Comparison of ENCODE assay signal across 18 mouse cellular contexts in the genomic region with DNA sequence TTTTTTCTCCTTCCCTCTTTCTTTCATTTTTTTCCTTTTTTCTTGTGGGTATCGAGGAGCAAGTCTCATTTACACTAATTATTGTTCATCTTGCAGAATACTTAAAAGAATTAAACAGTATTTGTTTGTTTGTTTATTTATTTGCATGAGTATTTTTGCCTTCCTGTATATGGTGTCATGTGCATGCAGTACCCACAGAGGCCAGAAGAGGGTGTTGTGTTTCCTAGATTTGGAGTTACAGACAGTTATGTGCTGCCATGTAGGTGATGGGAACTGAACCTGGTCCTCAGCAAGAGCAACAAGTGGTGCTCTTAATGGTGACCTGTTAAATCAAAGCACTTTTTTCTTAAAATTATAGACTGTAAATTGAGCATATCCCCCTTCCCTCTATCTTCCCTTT. TPM values are rescaled to one million over a fixed set of nuclear protein-coding genes. Genes with fewer than 3 reads are reported as not detected.
DNase-seq lines count a peak whose midpoint lies in the region; ATAC-seq and TF ChIP-seq lines count a peak whose summit lies in the region.
"Had no signal": no experiment of that assay in that cellular context is flagged by ENCODE, and none has a peak within 500 bp of the region (broad histone marks: within the 10 kb centered on the region; RNA-seq: fewer than 3 reads in every experiment).

No protein-coding gene starts in this region.

- no peak for TF ChIP-seq EP300 in lung, postnatal 0 days (IDR thresholded peaks at IDR 0.05)
- TF ChIP-seq EP300 in liver, postnatal 0 days (IDR thresholded peaks at IDR 0.05; ENCODE audit: low read depth): no peak

- no peak overlapping the region for H3K27ac ChIP-seq in forebrain, postnatal 0 days (ENCODE audit: low read depth, low read length)
- no peak overlapping the region for H3K27ac ChIP-seq in forebrain, embryonic 16.5 days (ENCODE audit: low read length)
- H3K27ac ChIP-seq in lung, postnatal 0 days (ENCODE audit: low read length): no peak overlapping the region
- H3K27ac ChIP-seq in liver, postnatal 0 days (ENCODE audit: low read depth): no peak overlapping the region

- TF ChIP-seq CTCF in forebrain, postnatal 0 days (IDR thresholded peaks at IDR 0.05; ENCODE audit: low read depth): peak; percentile 57
- TF ChIP-seq CTCF in lung, postnatal 0 days (IDR thresholded peaks at IDR 0.05): peak; percentile 46
- peak; percentile 54 for TF ChIP-seq CTCF in liver, postnatal 0 days (IDR thresholded peaks at IDR 0.05; ENCODE audit: low read depth)

- H3K36me3 ChIP-seq in forebrain, postnatal 0 days (ENCODE audit: insufficient read depth): peaks cover 13% of the 10 kb centered on the region
- H3K36me3 ChIP-seq in forebrain, embryonic 16.5 days (ENCODE audit: control insufficient read depth, insufficient read depth): no peaks in the 10 kb centered on the region; the same call in 1 of the 2 replicates
- peaks cover 4% of the 10 kb centered on the region; the same call in 1 of the 2 replicates for H3K36me3 ChIP-seq in lung, postnatal 0 days (ENCODE audit: insufficient read depth, low read length)
- H3K36me3 ChIP-seq in liver, postnatal 0 days (replicated peaks; ENCODE audit: insufficient read depth, low read length): peaks cover 13% of the 10 kb centered on the region; the same call in 1 of the 2 replicates

- no peak for DNase-seq in forebrain, postnatal 0 days
- no peak for DNase-seq in lung, postnatal 0 days (ENCODE audit: low spot score)
- DNase-seq in lung, postnatal 10 days: no peak
- peak; percentile 70 for DNase-seq in ES-CJ7 (ENCODE audit: low read depth, low spot score)
- DNase-seq in liver, postnatal 0 days: no peak
- no peak for DNase-seq in adrenal gland, adult 8-10 months
- DNase-seq: kidney, adult 11 months; thymus, adult 18-20 months had no signal

- 94% methylated on average over 1 of the region's 1 CpGs for WGBS in forebrain, postnatal 0 days
- 100% methylated on average over 1 of the region's 1 CpGs for WGBS in forebrain, embryonic 16.5 days
- 100% methylated on average over 1 of the region's 1 CpGs for WGBS in lung, postnatal 0 days
- 79% methylated on average over 1 of the region's 1 CpGs for WGBS in liver, postnatal 0 days (ENCODE audit: insufficient replicate concordance)

- H3K9me3 ChIP-seq in forebrain, postnatal 0 days (ENCODE audit: low read length): no peaks in the 10 kb centered on the region
- H3K9me3 ChIP-seq in forebrain, embryonic 16.5 days (ENCODE audit: control insufficient read depth, low read length): no peaks in the 10 kb centered on the region
- H3K9me3 ChIP-seq in lung, postnatal 0 days (ENCODE audit: low read length): no peaks in the 10 kb centered on the region
- H3K9me3 ChIP-seq in liver, postnatal 0 days (ENCODE audit: low read length): no peaks in the 10 kb centered on the region

- no peak for ATAC-seq in forebrain, postnatal 0 days
- no peak for ATAC-seq in forebrain, embryonic 16.5 days
- no peak for ATAC-seq in lung, postnatal 0 days
- ATAC-seq in liver, postnatal 0 days: no peak
- no peak for ATAC-seq in megakaryocyte progenitor cell, adult 5-6 weeks (replicated peaks; ENCODE audit: poor library complexity)

- no peak overlapping the region for H3K4me3 ChIP-seq in forebrain, postnatal 0 days (ENCODE audit: low read depth, low read length)
- H3K4me3 ChIP-seq in forebrain, embryonic 16.5 days (replicated peaks; ENCODE audit: low read length): no peak overlapping the region
- no peak overlapping the region for H3K4me3 ChIP-seq in lung, postnatal 0 days (ENCODE audit: low read depth, low read length)
- H3K4me3 ChIP-seq in liver, postnatal 0 days (ENCODE audit: low read depth, low read length): no peak overlapping the region

- H3K4me1 ChIP-seq in forebrain, postnatal 0 days (ENCODE audit: insufficient read depth): peaks cover 11% of the 10 kb centered on the region
- H3K4me1 ChIP-seq in forebrain, embryonic 16.5 days (replicated peaks; ENCODE audit: control insufficient read depth, insufficient read depth, low read length): peaks cover 17% of the 10 kb centered on the region
- peaks cover 6% of the 10 kb centered on the region; the same call in 1 of the 2 replicates for H3K4me1 ChIP-seq in lung, postnatal 0 days (ENCODE audit: insufficient read depth, low read depth, low read length)
- H3K4me1 ChIP-seq in liver, postnatal 0 days (ENCODE audit: insufficient read depth): peaks cover 10% of the 10 kb centered on the region

- H3K9ac ChIP-seq in forebrain, postnatal 0 days: no peak overlapping the region
- H3K9ac ChIP-seq in forebrain, embryonic 16.5 days (replicated peaks; ENCODE audit: low read depth, low read length): no peak overlapping the region
- H3K9ac ChIP-seq in lung, postnatal 0 days (replicated peaks; ENCODE audit: low read depth): no peak overlapping the region
- no peak overlapping the region for H3K9ac ChIP-seq in liver, postnatal 0 days (replicated peaks)

- no peak overlapping the region for H3K4me2 ChIP-seq in forebrain, postnatal 0 days (ENCODE audit: low read depth)
- no peak overlapping the region for H3K4me2 ChIP-seq in forebrain, embryonic 16.5 days (ENCODE audit: low read length)
- H3K4me2 ChIP-seq in lung, postnatal 0 days (replicated peaks; ENCODE audit: low read depth, low read length): no peak overlapping the region
- no peak overlapping the region for H3K4me2 ChIP-seq in liver, postnatal 0 days (ENCODE audit: low read depth, low read length)

- H3K27me3 ChIP-seq in forebrain, postnatal 0 days (ENCODE audit: insufficient read depth, low read length): no peaks in the 10 kb centered on the region
- H3K27me3 ChIP-seq in forebrain, embryonic 16.5 days (replicated peaks; ENCODE audit: control insufficient read depth, insufficient read depth, low read length): no peaks in the 10 kb centered on the region
- H3K27me3 ChIP-seq in lung, postnatal 0 days (replicated peaks; ENCODE audit: insufficient read depth, low read length): no peaks in the 10 kb centered on the region
- no peaks in the 10 kb centered on the region for H3K27me3 ChIP-seq in liver, postnatal 0 days (ENCODE audit: insufficient read depth, low read length)

RNA-seq across cellular contexts. Expression of gene Psmg3, which starts 0.9 kb away (rescaled TPM):
- total RNA-seq in forebrain, postnatal 0 days (2014; rRNA removed): 26.9 and 30.1 TPM in 2 replicates
- 63.9 and 66.3 TPM in 2 replicates for polyA plus RNA-seq in forebrain, postnatal 0 days (2015; fragmentation: Nextera tagmentation; extraction: Ambion mirVana)
- polyA plus RNA-seq in forebrain, embryonic 16.5 days (2015; fragmentation: Nextera tagmentation; extraction: Ambion mirVana): 75.0 and 90.0 TPM in 2 replicates
- 41.1 and 45.4 TPM in 2 replicates for polyA plus RNA-seq in lung, postnatal 0 days (2015; fragmentation: Nextera tagmentation; extraction: Ambion mirVana)
- 28.8 and 29.1 TPM in 2 replicates for polyA plus RNA-seq in liver, postnatal 0 days (2015; fragmentation: Nextera tagmentation; extraction: Ambion mirVana)
- total RNA-seq in adrenal gland, adult 8-10 months (2022): 10 to 100 TPM; 21.2 to 26.6 (median 23.3) TPM
- total RNA-seq in megakaryocyte progenitor cell, adult 5-6 weeks (2015): 27.3 and 30.9 TPM in 2 replicates
- total RNA-seq in megakaryocyte progenitor cell, adult 5-6 weeks (2017): 24.6 and 32.5 TPM in 2 replicates

RNA-seq across cellular contexts. Expression of gene Gm26938, which starts 1.4 kb away (rescaled TPM):
- total RNA-seq in forebrain, postnatal 0 days (2014; rRNA removed): 0.69 TPM in 1 of 2 replicates, not detected in the other
- not detected in 2 replicates for polyA plus RNA-seq in forebrain, postnatal 0 days (2015; fragmentation: Nextera tagmentation; extraction: Ambion mirVana)
- polyA plus RNA-seq in forebrain, embryonic 16.5 days (2015; fragmentation: Nextera tagmentation; extraction: Ambion mirVana): not detected in 2 replicates
- polyA plus RNA-seq in lung, postnatal 0 days (2015; fragmentation: Nextera tagmentation; extraction: Ambion mirVana): 0.33 TPM in 1 of 2 replicates, not detected in the other
- not detected in 2 replicates for polyA plus RNA-seq in liver, postnatal 0 days (2015; fragmentation: Nextera tagmentation; extraction: Ambion mirVana)
- total RNA-seq in adrenal gland, adult 8-10 months (2022): not detected
- total RNA-seq in megakaryocyte progenitor cell, adult 5-6 weeks (2015): not detected in 2 replicates
- not detected in 2 replicates for total RNA-seq in megakaryocyte progenitor cell, adult 5-6 weeks (2017)
- total RNA-seq: gastrocnemius, postnatal 4 days; layer of hippocampus, postnatal 10 days had no signal
- polyA plus RNA-seq: embryonic facial prominence, embryonic 14.5 days; forebrain, embryonic 14.5 days; heart, postnatal 0 days; limb, embryonic 11.5 days; myocyte; spleen, adult 2 months had no signal

RNA-seq across cellular contexts. Expression of gene Tmem184a, which starts 7.9 kb away (rescaled TPM):
- total RNA-seq in forebrain, postnatal 0 days (2014; rRNA removed): 0.10 and 0.15 TPM in 2 replicates
- polyA plus RNA-seq in forebrain, postnatal 0 days (2015; fragmentation: Nextera tagmentation; extraction: Ambion mirVana): 0.12 TPM in 1 of 2 replicates, not detected in the other
- 0.11 and 0.29 TPM in 2 replicates for polyA plus RNA-seq in forebrain, embryonic 16.5 days (2015; fragmentation: Nextera tagmentation; extraction: Ambion mirVana)
- polyA plus RNA-seq in lung, postnatal 0 days (2015; fragmentation: Nextera tagmentation; extraction: Ambion mirVana): 15.5 and 19.1 TPM in 2 replicates
- polyA plus RNA-seq in liver, postnatal 0 days (2015; fragmentation: Nextera tagmentation; extraction: Ambion mirVana): 3.0 and 3.2 TPM in 2 replicates
- under 1 TPM; 0.07 to 0.67 (median 0.21) TPM for total RNA-seq in adrenal gland, adult 8-10 months (2022)
- 0.10 TPM in 1 of 2 replicates, not detected in the other for total RNA-seq in megakaryocyte progenitor cell, adult 5-6 weeks (2015)
- not detected in 2 replicates for total RNA-seq in megakaryocyte progenitor cell, adult 5-6 weeks (2017)
- polyA plus RNA-seq: forebrain, embryonic 14.5 days had no signal

RNA-seq across cellular contexts. Expression of gene Mafk, which starts 36.3 kb away (rescaled TPM):
- total RNA-seq in forebrain, postnatal 0 days (2014; rRNA removed): 19.7 and 23.2 TPM in 2 replicates
- polyA plus RNA-seq in forebrain, postnatal 0 days (2015; fragmentation: Nextera tagmentation; extraction: Ambion mirVana): 8.4 and 9.6 TPM in 2 replicates
- polyA plus RNA-seq in forebrain, embryonic 16.5 days (2015; fragmentation: Nextera tagmentation; extraction: Ambion mirVana): 22.6 and 23.1 TPM in 2 replicates
- 38.5 and 38.9 TPM in 2 replicates for polyA plus RNA-seq in lung, postnatal 0 days (2015; fragmentation: Nextera tagmentation; extraction: Ambion mirVana)
- 15.7 and 19.1 TPM in 2 replicates for polyA plus RNA-seq in liver, postnatal 0 days (2015; fragmentation: Nextera tagmentation; extraction: Ambion mirVana)
- total RNA-seq in adrenal gland, adult 8-10 months (2022): 10 to 100 TPM; 28.7 to 45.0 (median 30.4) TPM
- total RNA-seq in megakaryocyte progenitor cell, adult 5-6 weeks (2015): 11.0 and 13.4 TPM in 2 replicates
- 22.7 and 27.0 TPM in 2 replicates for total RNA-seq in megakaryocyte progenitor cell, adult 5-6 weeks (2017)

RNA-seq across cellular contexts. Expression of gene Ints1, which starts 52.1 kb away (rescaled TPM):
- 103 and 119 TPM in 2 replicates for total RNA-seq in forebrain, postnatal 0 days (2014; rRNA removed)
- polyA plus RNA-seq in forebrain, postnatal 0 days (2015; fragmentation: Nextera tagmentation; extraction: Ambion mirVana): 22.4 TPM in 2 replicates
- polyA plus RNA-seq in forebrain, embryonic 16.5 days (2015; fragmentation: Nextera tagmentation; extraction: Ambion mirVana): 26.7 and 32.3 TPM in 2 replicates
- 8.6 TPM in 2 replicates for polyA plus RNA-seq in lung, postnatal 0 days (2015; fragmentation: Nextera tagmentation; extraction: Ambion mirVana)
- 5.6 and 6.4 TPM in 2 replicates for polyA plus RNA-seq in liver, postnatal 0 days (2015; fragmentation: Nextera tagmentation; extraction: Ambion mirVana)
- total RNA-seq in adrenal gland, adult 8-10 months (2022): 10 to 100 TPM; 59.3 to 74.4 (median 65.0) TPM
- 63.8 and 65.1 TPM in 2 replicates for total RNA-seq in megakaryocyte progenitor cell, adult 5-6 weeks (2015)
- total RNA-seq in megakaryocyte progenitor cell, adult 5-6 weeks (2017): 41.0 and 47.0 TPM in 2 replicates
